Mouse (Mus musculus): ENCODE measurements around the gene Rpl27a. TPM values are rescaled to one million over a fixed set of nuclear protein-coding genes. Genes with fewer than 3 reads are reported as not detected.
A peak's percentile ranks its signal among the peaks of the same experiment; 100 is the strongest.

Rpl27a gene
- polyA plus RNA-seq, 1 experiment from 2014 or later, result 91.4 TPM

DNA sequence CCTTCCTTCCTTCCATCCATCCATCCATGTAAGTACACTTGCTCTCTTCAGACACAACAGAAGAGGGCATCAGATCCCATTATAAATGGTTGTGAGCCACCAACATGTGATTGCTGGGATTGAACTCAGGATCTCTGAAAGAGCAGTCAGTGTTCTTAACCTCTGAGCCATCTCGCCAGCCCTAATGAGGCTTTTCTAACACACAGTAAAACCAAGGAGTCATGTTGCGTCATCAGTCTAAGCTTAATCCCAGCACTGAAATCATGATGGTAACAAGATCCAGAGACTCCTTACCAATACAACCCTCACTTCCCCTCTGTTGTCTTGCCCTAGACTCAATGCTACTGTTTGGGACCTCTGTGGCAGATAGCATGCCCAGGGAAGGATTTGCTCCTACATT is 27.2 kb downstream of the Rpl27a start:
- Histone ChIP-seq H3K4me3 (replicated peaks; ENCODE audit: low read length) (no peak overlapping the region), H3K9ac (no peak overlapping the region)
- no peak for ATAC-seq (ENCODE audit: low FRiP score)

DNA sequence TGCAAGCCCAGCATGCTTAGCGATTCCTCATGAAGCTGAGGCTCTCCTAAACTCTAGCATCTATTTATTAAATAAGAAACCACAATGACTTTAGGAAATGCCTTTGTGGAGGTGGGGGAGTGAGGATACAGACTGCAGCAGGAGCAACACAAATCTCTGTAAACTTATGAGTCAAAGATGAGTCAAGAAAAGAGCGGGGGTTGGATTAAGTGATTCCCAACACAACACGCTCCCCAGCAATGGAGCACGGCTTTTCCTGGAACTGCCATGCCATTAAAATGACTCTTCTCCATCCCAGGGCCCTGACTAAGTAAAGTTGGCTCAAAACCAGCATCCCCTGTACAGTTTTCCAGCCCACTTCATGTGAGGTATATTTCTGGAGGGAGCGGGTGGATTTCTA is 27.8 kb downstream of the Rpl27a start:
- no peak for DNase-seq (ENCODE audit: low spot score)
- Histone ChIP-seq H3K4me3 (replicated peaks; ENCODE audit: low read length) (no peak overlapping the region), H3K4me2 (replicated peaks) (no peak overlapping the region), H3K4me1 (replicated peaks; ENCODE audit: control insufficient read depth, insufficient read depth, low read length) (no peaks in the 10 kb centered on the region), H3K36me3 (replicated peaks; ENCODE audit: control insufficient read depth, insufficient read depth) (no peaks in the 10 kb centered on the region), H3K9me3 (ENCODE audit: control insufficient read depth, low read length) (no peaks in the 10 kb centered on the region), H3K27ac (no peak overlapping the region), H3K9ac (no peak overlapping the region), H3K27me3 (ENCODE audit: control insufficient read depth, insufficient read depth, low read length) (no peaks in the 10 kb centered on the region)
- ATAC-seq (ENCODE audit: low FRiP score), result no peak
- WGBS, result 94% methylated on average over 5 of the region's 5 CpGs

More for the DNA sequence above, 27.2 kb downstream of the Rpl27a start:
- no peak for DNase-seq (ENCODE audit: low spot score)
- Histone ChIP-seq H3K4me1 (replicated peaks; ENCODE audit: control insufficient read depth, insufficient read depth, low read length) (no peaks in the 10 kb centered on the region), H3K27ac (no peak overlapping the region), H3K27me3 (ENCODE audit: control insufficient read depth, insufficient read depth, low read length) (no peaks in the 10 kb centered on the region), H3K36me3 (replicated peaks; ENCODE audit: control insufficient read depth, insufficient read depth) (no peaks in the 10 kb centered on the region), H3K4me2 (replicated peaks) (no peak overlapping the region), H3K9me3 (ENCODE audit: control insufficient read depth, low read length) (no peaks in the 10 kb centered on the region)
- WGBS, result 96% methylated on average over 2 of the region's 2 CpGs

DNA sequence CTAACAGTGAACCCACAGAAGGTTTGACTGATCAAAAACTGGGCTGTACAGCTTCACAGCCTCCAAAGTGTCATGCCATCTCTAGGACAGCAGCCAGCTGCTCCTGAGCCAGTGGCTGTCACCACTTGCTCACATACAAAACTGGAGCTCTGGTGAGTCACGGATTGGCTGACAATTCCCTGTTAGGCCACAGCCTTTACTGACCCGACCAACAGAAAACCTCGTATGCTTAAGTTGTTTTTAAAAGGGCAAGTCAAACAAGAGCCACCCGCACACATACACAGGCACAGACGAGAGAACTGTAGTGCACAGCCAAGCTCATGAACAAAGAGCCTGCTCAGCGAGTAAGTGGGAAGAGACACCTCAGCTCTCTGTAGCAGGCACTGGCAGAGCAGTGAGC is 40.6 kb downstream of the Rpl27a start:
- Histone ChIP-seq H3K4me3 (replicated peaks; ENCODE audit: low read length) (no peak overlapping the region), H3K27me3 (ENCODE audit: control insufficient read depth, insufficient read depth, low read length) (no peaks in the 10 kb centered on the region), H3K36me3 (replicated peaks; ENCODE audit: control insufficient read depth, insufficient read depth) (no peaks in the 10 kb centered on the region), H3K4me2 (replicated peaks) (no peak overlapping the region), H3K9ac (no peak overlapping the region), H3K9me3 (ENCODE audit: control insufficient read depth, low read length) (no peaks in the 10 kb centered on the region), H3K27ac (no peak overlapping the region), H3K4me1 (replicated peaks; ENCODE audit: control insufficient read depth, insufficient read depth, low read length) (no peaks in the 10 kb centered on the region)
- WGBS, result 58% methylated on average over 6 of the region's 6 CpGs
- DNase-seq (ENCODE audit: low spot score) (no peak), ATAC-seq (ENCODE audit: low FRiP score) (peak; percentile 8; the same call in 1 of the 2 replicates)

DNA sequence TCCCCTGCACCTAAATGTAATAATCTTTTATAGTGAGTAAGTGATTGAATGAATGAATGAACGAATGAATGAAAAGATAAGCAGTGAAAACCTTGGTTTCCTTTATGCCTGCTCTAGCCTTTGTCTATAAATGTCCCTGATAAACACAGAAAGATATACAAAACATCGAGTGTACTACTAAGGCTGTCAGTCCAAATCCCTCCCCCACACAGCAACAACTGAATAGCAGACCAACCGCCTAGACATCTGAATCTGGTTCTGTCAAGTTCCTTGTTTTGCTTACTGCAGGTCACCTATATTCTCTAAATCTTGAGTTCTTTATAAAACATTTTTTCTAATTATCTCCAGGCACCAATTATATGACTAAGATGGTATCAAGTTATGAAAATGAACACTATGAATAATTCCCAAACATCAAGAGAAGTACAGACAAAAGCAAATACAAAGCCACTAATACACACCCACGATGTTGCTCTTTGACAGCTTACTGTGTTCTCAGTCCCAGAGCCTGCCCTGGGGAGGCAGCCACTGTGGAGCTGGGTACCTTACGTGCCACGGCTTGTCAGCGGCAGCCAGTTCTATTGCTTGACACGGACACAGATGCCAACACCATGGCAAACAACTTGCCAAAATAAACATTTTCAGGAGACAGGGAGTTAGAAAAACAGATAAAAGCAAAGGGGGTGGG is 42.7 kb downstream of the Rpl27a start:
- DNase-seq (ENCODE audit: low spot score) (no peak), ATAC-seq (ENCODE audit: low FRiP score) (no peak)
- Histone ChIP-seq H3K27ac (no peak overlapping the region), H3K4me3 (replicated peaks; ENCODE audit: low read length) (no peak overlapping the region), H3K9me3 (ENCODE audit: control insufficient read depth, low read length) (no peaks in the 10 kb centered on the region), H3K36me3 (replicated peaks; ENCODE audit: control insufficient read depth, insufficient read depth) (no peaks in the 10 kb centered on the region), H3K4me2 (replicated peaks) (no peak overlapping the region), H3K9ac (peak overlapping the region; percentile 31), H3K27me3 (ENCODE audit: control insufficient read depth, insufficient read depth, low read length) (no peaks in the 10 kb centered on the region), H3K4me1 (replicated peaks; ENCODE audit: control insufficient read depth, insufficient read depth, low read length) (no peaks in the 10 kb centered on the region)
- WGBS, result 62% methylated on average over 8 of the region's 8 CpGs

DNA sequence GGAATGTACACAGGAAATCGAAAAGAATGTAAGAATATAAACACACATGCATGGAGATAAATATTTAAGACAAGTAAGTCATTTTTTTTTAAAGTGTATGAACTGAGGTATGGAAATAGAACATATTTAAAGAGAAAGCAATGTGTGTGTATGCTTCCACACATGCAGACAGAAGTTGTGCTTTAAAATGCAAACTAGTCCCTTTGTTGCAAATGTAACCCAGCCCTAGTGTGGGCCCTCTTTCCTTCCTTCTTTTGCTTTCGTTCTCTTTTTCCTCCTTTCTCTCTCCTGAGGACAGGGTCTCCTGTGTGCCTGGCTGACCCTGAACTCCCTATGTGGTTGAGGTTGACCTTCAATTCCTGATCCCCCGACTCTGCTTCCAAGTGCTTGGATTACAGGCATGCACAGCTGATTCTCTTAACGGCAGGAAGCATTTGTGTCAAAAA is 43.2 kb downstream of the Rpl27a start:
- Histone ChIP-seq H3K4me3 (replicated peaks; ENCODE audit: low read length) (no peak overlapping the region), H3K27ac (peak overlapping the region; percentile 40; the same call in 1 of the 2 replicates), H3K4me1 (replicated peaks; ENCODE audit: control insufficient read depth, insufficient read depth, low read length) (no peaks in the 10 kb centered on the region), H3K9me3 (ENCODE audit: control insufficient read depth, low read length) (no peaks in the 10 kb centered on the region), H3K36me3 (replicated peaks; ENCODE audit: control insufficient read depth, insufficient read depth) (no peaks in the 10 kb centered on the region), H3K4me2 (replicated peaks) (no peak overlapping the region), H3K9ac (no peak overlapping the region; the same call in 1 of the 2 replicates), H3K27me3 (ENCODE audit: control insufficient read depth, insufficient read depth, low read length) (no peaks in the 10 kb centered on the region)
- DNase-seq (ENCODE audit: low spot score) (no peak), ATAC-seq (ENCODE audit: low FRiP score) (no peak)
- WGBS, result 64% methylated on average over 4 of the region's 4 CpGs

DNA sequence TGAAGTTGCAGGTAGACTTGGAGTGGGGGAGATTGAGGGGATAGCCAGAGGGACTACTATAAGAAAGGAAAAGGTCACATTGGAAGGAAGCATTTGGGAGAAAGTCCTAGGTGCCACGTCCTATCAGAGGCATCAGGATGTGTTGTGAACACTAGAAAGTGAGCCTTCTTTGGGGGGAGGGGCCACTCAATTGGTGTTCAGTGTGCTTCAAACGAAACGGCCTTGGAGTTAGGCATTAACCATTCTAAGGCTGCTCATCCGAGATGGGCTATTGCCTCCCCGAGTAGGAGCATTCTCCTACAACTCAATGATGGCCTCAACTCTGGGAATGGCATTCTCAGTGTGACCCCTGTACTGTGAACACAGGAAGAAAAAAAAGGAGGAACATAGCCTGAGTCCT is 43.7 kb downstream of the Rpl27a start:
- H3K4me3 ChIP-seq (replicated peaks; ENCODE audit: low read length), result no peak overlapping the region
- H3K27me3 ChIP-seq (ENCODE audit: control insufficient read depth, insufficient read depth, low read length), result no peaks in the 10 kb centered on the region
- H3K9me3 ChIP-seq (ENCODE audit: control insufficient read depth, low read length), result no peaks in the 10 kb centered on the region
- H3K27ac ChIP-seq, result peak overlapping the region; percentile 40; the same call in 1 of the 2 replicates
- DNase-seq (ENCODE audit: low spot score) (no peak), ATAC-seq (ENCODE audit: low FRiP score) (no peak)
- H3K9ac ChIP-seq, result no peak overlapping the region
- H3K36me3 ChIP-seq (replicated peaks; ENCODE audit: control insufficient read depth, insufficient read depth), result no peaks in the 10 kb centered on the region
- H3K4me1 ChIP-seq (replicated peaks; ENCODE audit: control insufficient read depth, insufficient read depth, low read length), result no peaks in the 10 kb centered on the region
- 50% methylated on average over 5 of the region's 5 CpGs for WGBS
- no peak overlapping the region for H3K4me2 ChIP-seq (replicated peaks)

DNA sequence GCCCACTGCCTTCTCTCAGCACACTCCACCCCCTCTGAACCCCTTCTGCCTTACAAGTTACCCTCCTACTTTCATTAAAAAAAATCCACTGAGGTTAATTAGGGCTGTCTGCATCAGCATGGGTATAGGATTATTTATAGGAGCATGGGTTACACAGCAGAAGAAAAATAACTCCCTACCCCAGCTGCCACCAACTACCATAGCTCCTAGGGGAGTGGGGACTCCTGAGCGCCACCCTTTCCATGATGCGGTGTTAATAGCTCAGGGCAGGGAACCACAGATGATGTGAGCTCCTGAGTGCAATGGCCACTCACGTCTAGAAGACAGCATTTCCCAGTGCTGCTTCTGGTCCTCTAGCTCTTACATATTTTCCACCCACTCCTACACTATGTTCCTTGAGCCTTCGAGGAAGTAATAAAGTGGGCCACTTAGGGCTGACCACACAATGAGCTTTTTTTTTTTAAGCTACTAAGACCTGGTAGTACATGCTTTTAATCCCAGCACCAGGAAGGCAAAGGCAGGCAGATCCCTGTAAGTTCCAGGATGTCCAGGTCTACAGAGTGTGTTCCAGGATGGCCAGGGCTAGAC is 44.9 kb downstream of the Rpl27a start:
- Histone ChIP-seq H3K4me1 (replicated peaks; ENCODE audit: control insufficient read depth, insufficient read depth, low read length) (no peaks in the 10 kb centered on the region), H3K9ac (no peak overlapping the region), H3K36me3 (replicated peaks; ENCODE audit: control insufficient read depth, insufficient read depth) (no peaks in the 10 kb centered on the region), H3K4me3 (replicated peaks; ENCODE audit: low read length) (no peak overlapping the region), H3K4me2 (replicated peaks) (no peak overlapping the region), H3K27me3 (ENCODE audit: control insufficient read depth, insufficient read depth, low read length) (no peaks in the 10 kb centered on the region), H3K27ac (no peak overlapping the region), H3K9me3 (ENCODE audit: control insufficient read depth, low read length) (no peaks in the 10 kb centered on the region)
- WGBS, result 80% methylated on average over 4 of the region's 4 CpGs
- DNase-seq (ENCODE audit: low spot score) (no peak), ATAC-seq (ENCODE audit: low FRiP score) (no peak)

DNA sequence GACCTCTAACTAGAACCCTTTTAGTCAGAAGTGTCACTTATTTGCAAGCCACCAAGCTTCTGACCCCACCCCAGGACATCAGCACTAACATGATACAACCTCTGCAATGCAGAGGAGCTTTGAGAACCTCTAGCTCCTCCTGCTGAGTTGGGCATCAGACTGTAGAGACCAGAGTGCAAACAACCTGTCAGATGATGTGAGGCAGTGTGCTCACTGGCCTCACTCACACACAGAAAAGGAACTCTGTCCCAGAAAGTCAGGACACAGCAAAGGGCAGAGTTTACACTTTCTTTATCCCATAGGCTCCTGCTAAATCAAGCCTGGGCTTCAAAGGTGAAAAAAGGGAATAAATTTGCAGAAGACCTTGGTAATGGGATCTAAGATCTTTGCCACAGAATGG is 47.4 kb downstream of the Rpl27a start:
- Histone ChIP-seq H3K9ac (no peak overlapping the region), H3K4me2 (replicated peaks) (no peak overlapping the region), H3K4me3 (replicated peaks; ENCODE audit: low read length) (no peak overlapping the region), H3K4me1 (replicated peaks; ENCODE audit: control insufficient read depth, insufficient read depth, low read length) (no peaks in the 10 kb centered on the region), H3K27me3 (ENCODE audit: control insufficient read depth, insufficient read depth, low read length) (no peaks in the 10 kb centered on the region), H3K36me3 (replicated peaks; ENCODE audit: control insufficient read depth, insufficient read depth) (no peaks in the 10 kb centered on the region), H3K9me3 (ENCODE audit: control insufficient read depth, low read length) (no peaks in the 10 kb centered on the region), H3K27ac (no peak overlapping the region)
- DNase-seq (ENCODE audit: low spot score) (no peak), ATAC-seq (ENCODE audit: low FRiP score) (no peak)

DNA sequence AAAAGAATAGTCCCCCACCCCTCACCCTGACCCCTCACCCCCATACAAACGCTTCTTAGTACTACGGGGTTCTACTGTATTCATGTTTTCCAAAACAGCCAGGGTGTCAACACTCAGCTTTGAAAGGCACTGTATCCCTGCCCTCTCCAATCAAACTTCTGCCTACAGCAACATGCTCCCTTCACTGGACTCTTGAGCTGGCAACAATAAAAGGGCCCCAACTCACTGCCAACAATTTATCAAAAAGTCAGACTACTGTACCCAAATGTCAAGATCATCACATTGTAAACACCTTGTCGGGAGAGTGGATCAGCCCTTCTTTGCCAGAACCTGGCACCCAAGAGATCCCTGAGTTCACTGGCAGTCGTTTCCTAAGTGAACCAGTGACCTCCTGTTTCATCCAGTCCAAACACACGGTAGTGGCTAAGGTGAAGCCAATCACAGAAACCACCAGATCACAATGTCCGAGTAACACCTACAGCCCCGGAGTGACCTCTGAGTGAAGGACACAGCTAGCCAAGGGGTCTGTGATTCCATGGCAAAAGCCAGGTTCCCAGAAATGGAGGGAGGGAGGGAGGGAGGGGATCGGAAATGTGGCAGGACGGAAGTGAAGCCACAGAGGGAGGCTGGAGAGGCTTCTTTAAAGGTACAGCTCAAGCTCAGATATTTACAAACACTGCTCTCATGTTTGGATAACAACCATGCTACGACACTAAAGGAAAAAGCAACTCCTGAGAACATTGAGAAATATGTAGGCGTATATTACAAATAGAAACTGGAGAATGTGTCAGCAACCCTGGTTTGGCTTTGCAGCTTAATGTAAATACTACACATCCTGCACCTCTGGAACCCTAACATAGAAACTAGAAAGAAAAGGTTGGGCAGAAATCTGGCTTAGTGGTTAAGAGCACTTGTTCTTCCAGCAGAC is 48.2 kb downstream of the Rpl27a start:
- H3K4me1 ChIP-seq (replicated peaks; ENCODE audit: control insufficient read depth, insufficient read depth, low read length), result no peaks in the 10 kb centered on the region
- WGBS, result 81% methylated on average over 11 of the region's 11 CpGs
- no peak overlapping the region for H3K4me3 ChIP-seq (replicated peaks; ENCODE audit: low read length)
- no peak overlapping the region for H3K27ac ChIP-seq
- H3K4me2 ChIP-seq (replicated peaks), result no peak overlapping the region
- no peak overlapping the region for H3K9ac ChIP-seq
- no peak for ATAC-seq (ENCODE audit: low FRiP score)
- no peaks in the 10 kb centered on the region for H3K36me3 ChIP-seq (replicated peaks; ENCODE audit: control insufficient read depth, insufficient read depth)
- no peaks in the 10 kb centered on the region for H3K27me3 ChIP-seq (ENCODE audit: control insufficient read depth, insufficient read depth, low read length)
- DNase-seq (ENCODE audit: low spot score), result no peak
- H3K9me3 ChIP-seq (ENCODE audit: control insufficient read depth, low read length), result no peaks in the 10 kb centered on the region

All from hindbrain, embryonic 14.5 days (tissue).